Mouse (Mus musculus) C2C12 (cell line): ENCODE data around the gene Apoa1. TPM values are rescaled to one million over a fixed set of nuclear protein-coding genes. Genes with fewer than 3 reads are reported as not detected.

Experiments used
- H3K27me3 ChIP-seq: one replicate; pipeline ENCODE4 v1.6.1; 2011; ENCODE audit not compliant: control insufficient read depth, insufficient read depth, insufficient read length
- H3K36me3 ChIP-seq: one replicate; pipeline ENCODE4 v1.6.1; 2011; ENCODE audit not compliant: control insufficient read depth, insufficient read depth
- H3K4me3 ChIP-seq: one replicate; pipeline ENCODE4 v1.5.1; 2011; ENCODE audit warnings: mild to moderate bottlenecking, control low read depth; ENCODE audit not compliant: poor library complexity, insufficient read depth, severe bottlenecking
- H3K79me2 ChIP-seq: one replicate; pipeline ENCODE4 v1.6.1; 2011; ENCODE audit not compliant: control insufficient read depth, insufficient read depth
- H3K79me3 ChIP-seq: one replicate; pipeline ENCODE4 v1.6.1; 2011; ENCODE audit warnings: low read depth, control low read depth
- H3ac ChIP-seq: one replicate; pipeline ENCODE3; 2011; ENCODE audit warnings: low read depth; ENCODE audit not compliant: control insufficient read depth, insufficient read length
- CEBPB ChIP-seq: IDR thresholded peaks from one replicate; pipeline ENCODE4 v1.6.1; 2011; ENCODE audit warnings: low read depth, mild to moderate bottlenecking, control low read depth, moderate library complexity
- CTCF ChIP-seq: IDR thresholded peaks from one replicate; pipeline ENCODE4 v1.5.1; 2011; ENCODE audit not compliant: control insufficient read depth, insufficient read depth, insufficient read length
- FOSL1 ChIP-seq: IDR thresholded peaks from one replicate; pipeline ENCODE4 v1.8.0; 2011; ENCODE audit warnings: mild to moderate bottlenecking, low read length; ENCODE audit not compliant: poor library complexity, insufficient read depth, severe bottlenecking
- MAX ChIP-seq: IDR thresholded peaks from one replicate; pipeline ENCODE4 v1.6.1; 2011; ENCODE audit warnings: mild to moderate bottlenecking, control low read depth
- MYOD1 ChIP-seq: IDR thresholded peaks from one replicate; pipeline ENCODE4 v1.6.1; 2011; ENCODE audit warnings: low read depth; ENCODE audit not compliant: control insufficient read depth, insufficient read length
- MYOG ChIP-seq: IDR thresholded peaks from one replicate; pipeline ENCODE4 v1.6.1; 2011; ENCODE audit not compliant: control insufficient read depth, insufficient read length; ENCODE audit errors: extremely low read depth
- USF1 ChIP-seq: IDR thresholded peaks from one replicate; pipeline ENCODE4 v1.6.1; 2011; ENCODE audit warnings: low read depth, mild to moderate bottlenecking, control low read depth, moderate library complexity
- polyA plus RNA-seq: library from polyadenylated mRNA; unstranded; fragments of >200 nt; fragmentation: generic; extraction: Trizol; gene quantifications from one replicate; pipeline ENCODE4 v1.2.1, GENCODE M21; 2012; ENCODE audit warnings: missing spikeins

Apoa1 gene
- polyA plus RNA-seq, 1 experiment, result not detected

DNA sequence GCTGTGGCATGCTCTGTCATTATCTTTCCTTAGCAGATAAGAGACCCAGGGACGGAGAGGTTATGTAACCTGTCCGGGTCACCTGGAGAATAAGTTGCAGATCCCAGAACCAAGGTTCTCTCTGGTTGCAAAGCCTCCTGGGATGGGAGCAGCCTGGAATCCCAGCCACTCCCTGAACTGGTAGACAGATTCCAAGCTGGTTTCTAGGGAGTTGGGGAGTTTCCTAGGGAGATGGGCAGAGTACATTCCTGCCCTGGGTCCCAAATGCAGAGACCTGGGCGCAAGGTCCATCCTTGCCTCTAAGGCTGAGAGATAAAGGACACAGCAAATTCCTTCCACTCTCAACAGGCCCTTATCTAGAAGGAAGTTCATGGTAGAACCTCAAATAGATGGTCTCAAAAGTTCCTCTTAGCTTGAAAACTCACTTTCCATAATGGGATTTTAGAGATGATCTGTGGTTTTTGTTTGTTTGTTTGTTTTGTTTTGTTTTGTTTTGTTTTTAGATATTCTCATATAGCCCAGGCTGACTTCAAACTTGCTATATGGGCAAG is 1.2 kb upstream of the Apoa1 start:
- no peak overlapping the region for H3K4me3 ChIP-seq
- no peaks in the 10 kb centered on the region for H3K36me3 ChIP-seq
- TF ChIP-seq CEBPB (no peak), USF1 (no peak), FOSL1 (no peak)
- no peaks in the 10 kb centered on the region for H3K79me3 ChIP-seq
- no peak overlapping the region for H3ac ChIP-seq
- H3K79me2 ChIP-seq, result no peaks in the 10 kb centered on the region
- H3K27me3 ChIP-seq, result peaks cover 5% of the 10 kb centered on the region

DNA sequence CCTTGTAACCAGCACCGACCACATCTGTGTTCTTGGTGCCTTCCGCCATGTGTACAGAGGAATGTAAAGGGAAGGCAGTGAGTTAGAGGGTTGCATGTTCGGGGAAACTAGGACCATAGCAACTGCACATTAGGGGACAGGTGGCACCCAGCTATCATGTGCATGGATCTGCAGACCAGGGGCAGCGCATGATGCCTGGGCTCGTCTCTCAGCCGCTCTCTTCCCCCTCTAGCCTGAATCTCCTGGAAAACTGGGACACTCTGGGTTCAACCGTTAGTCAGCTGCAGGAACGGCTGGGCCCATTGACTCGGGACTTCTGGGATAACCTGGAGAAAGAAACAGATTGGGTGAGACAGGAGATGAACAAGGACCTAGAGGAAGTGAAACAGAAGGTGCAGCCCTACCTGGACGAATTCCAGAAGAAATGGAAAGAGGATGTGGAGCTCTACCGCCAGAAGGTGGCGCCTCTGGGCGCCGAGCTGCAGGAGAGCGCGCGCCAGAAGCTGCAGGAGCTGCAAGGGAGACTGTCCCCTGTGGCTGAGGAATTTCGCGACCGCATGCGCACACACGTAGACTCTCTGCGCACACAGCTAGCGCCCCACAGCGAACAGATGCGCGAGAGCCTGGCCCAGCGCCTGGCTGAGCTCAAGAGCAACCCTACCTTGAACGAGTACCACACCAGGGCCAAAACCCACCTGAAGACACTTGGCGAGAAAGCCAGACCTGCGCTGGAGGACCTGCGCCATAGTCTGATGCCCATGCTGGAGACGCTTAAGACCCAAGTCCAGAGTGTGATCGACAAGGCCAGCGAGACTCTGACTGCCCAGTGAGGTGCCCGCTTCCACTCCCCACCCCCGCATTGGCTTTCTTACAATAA is 1.4 kb downstream of the Apoa1 start:
- no peak for TF ChIP-seq MYOG
- TF ChIP-seq CTCF, result peak; percentile 53
- peak; percentile 48 for TF ChIP-seq MAX
- H3K79me3 ChIP-seq, result no peaks in the 10 kb centered on the region

DNA sequence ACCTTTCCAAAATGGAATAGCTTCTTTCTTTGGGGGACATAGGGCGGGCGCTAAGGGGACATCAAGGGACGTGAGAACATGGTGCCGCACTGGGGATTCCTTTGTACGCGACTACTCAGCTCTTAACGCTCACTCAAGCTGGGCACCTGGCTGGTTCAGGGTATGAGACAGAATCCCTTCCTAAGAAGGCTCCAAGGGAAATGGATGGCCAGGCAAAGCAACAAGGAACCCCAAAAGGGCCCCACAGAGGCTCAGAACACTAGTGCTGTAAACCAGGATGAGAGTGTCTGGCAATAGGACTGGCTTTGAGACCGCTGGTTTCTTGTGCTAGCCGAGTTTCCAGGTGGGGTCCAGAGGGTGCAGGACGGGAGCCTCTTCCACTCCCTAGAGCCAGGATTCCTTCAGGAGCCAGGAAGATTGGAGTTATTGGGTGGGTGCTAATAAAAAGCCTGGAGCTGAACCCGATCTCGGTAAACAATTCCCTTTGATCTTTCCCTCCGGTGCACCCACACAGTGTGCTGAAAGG is 2.1 kb downstream of the Apoa1 start:
- Histone ChIP-seq H3K79me2 (no peaks in the 10 kb centered on the region), H3K79me3 (no peaks in the 10 kb centered on the region), H3K36me3 (no peaks in the 10 kb centered on the region), H3K27me3 (peaks cover 30% of the 10 kb centered on the region), H3ac (no peak overlapping the region), H3K4me3 (peak overlapping the region; percentile 11)
- TF ChIP-seq MYOG (no peak), MAX (no peak), USF1 (no peak), FOSL1 (no peak), CTCF (no peak), MYOD1 (no peak), CEBPB (no peak)

More for the DNA sequence above, 1.4 kb downstream of the Apoa1 start:
- H3K79me2 ChIP-seq, result no peaks in the 10 kb centered on the region
- peak overlapping the region; percentile 11 for H3K4me3 ChIP-seq
- H3K36me3 ChIP-seq, result no peaks in the 10 kb centered on the region
- peaks cover 24% of the 10 kb centered on the region for H3K27me3 ChIP-seq
- no peak overlapping the region for H3ac ChIP-seq

DNA sequence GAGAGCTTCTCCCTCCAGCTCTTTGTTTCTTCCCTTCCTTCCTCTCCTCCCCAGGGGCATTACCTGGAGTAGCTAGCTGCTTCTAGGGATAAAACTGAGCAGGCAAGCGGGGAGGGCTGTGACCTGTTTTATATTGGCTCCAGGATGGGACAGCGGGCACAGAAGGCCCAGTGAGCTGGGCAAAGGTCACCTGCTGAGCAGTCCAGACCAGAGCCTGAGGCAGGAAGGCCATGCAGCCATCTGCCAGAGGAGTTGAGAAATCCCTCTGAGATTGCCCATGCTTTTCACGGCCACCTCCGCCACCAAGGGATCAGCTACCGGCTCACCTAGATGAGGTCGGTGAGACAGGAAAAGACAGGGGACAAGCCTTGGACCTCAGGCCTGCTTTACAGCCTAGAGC is 6.8 kb downstream of the Apoa1 start:
- H3K4me3 ChIP-seq, result no peak overlapping the region
- H3K36me3 ChIP-seq, result no peaks in the 10 kb centered on the region
- TF ChIP-seq FOSL1, result no peak
- no peak for TF ChIP-seq MYOG
- no peak for TF ChIP-seq CTCF
- TF ChIP-seq MYOD1, result no peak
- no peak for TF ChIP-seq CEBPB
- no peak for TF ChIP-seq USF1
- no peak for TF ChIP-seq MAX
- no peaks in the 10 kb centered on the region for H3K79me2 ChIP-seq
- no peaks in the 10 kb centered on the region for H3K79me3 ChIP-seq
- no peak overlapping the region for H3ac ChIP-seq
- H3K27me3 ChIP-seq, result peaks cover 43% of the 10 kb centered on the region

DNA sequence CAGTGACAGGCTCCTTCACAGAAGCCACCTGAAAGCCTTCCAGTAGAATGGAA is 7.0 kb downstream of the Apoa1 start, which contains the start of gene Apoc3:
Apoc3 (minus strand) TSS at position 41 of the 53 bp plus-strand sequence.
- no peak within 1 kb of the TSS for H3ac ChIP-seq
- H3K27me3 ChIP-seq, result peaks cover 43% of the 10 kb centered on the region
- H3K79me2 ChIP-seq, result no peaks in the 10 kb centered on the region

DNA sequence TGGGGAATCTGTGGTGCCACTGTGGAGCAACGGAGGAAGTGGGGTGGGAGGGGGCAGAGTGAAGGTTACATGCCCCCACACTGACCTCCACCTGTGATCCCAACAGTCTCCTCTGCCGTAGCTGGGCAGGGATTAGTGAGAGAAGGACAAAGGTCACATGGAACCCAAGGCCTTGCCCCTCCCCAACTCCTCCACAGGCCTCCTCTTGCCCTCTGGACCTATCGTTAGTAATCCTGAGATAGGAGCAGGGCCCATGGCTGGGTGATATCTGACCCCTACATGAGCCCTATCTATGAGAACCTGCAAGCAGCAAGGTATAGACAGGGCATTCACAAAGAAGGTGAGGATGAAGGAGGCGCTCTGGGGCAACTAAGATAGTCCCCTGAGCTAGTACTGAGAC is 7.3 kb downstream of the Apoa1 start:
- no peak for TF ChIP-seq FOSL1
- no peak for TF ChIP-seq MYOG
- TF ChIP-seq CEBPB, result no peak
- no peak for TF ChIP-seq CTCF
- TF ChIP-seq USF1, result no peak
- TF ChIP-seq MAX, result no peak
- TF ChIP-seq MYOD1, result no peak
- Histone ChIP-seq H3K79me3 (no peaks in the 10 kb centered on the region), H3K79me2 (no peaks in the 10 kb centered on the region), H3K4me3 (no peak overlapping the region), H3K27me3 (peaks cover 44% of the 10 kb centered on the region), H3ac (no peak overlapping the region), H3K36me3 (no peaks in the 10 kb centered on the region)

More for the DNA sequence above, 7.0 kb downstream of the Apoa1 start, which contains the start of gene Apoc3:
- H3K79me3 ChIP-seq, result no peaks in the 10 kb centered on the region
- TF ChIP-seq CEBPB, result no peak
- TF ChIP-seq USF1, result no peak
- no peak for TF ChIP-seq MYOD1
- TF ChIP-seq MYOG, result no peak
- TF ChIP-seq CTCF, result no peak
- TF ChIP-seq FOSL1, result no peak
- no peak for TF ChIP-seq MAX
- H3K4me3 ChIP-seq, result no peak within 1 kb of the TSS
- H3K36me3 ChIP-seq, result no peaks in the 10 kb centered on the region
